Mouse (Mus musculus) midbrain, embryonic 16.5 days (tissue): ENCODE measurements around the gene Tle6. TPM values are rescaled to one million over a fixed set of nuclear protein-coding genes. Genes with fewer than 3 reads are reported as not detected.

Experiments used
- ATAC-seq: fragments of 200-750 bp; cut with Nextera tagmentation; 2 replicates; pipeline ENCODE4 v1.8.0; 2017; ENCODE audit warnings: moderate TSS enrichment
- H3K27ac ChIP-seq: fragments of 300-500 bp; sonication (generic); 2 replicates; pipeline ENCODE4 v1.5.1; 2014; ENCODE audit warnings: mild to moderate bottlenecking, low read length, mixed read lengths
- H3K27me3 ChIP-seq: fragments of 300-500 bp; sonication (generic); 2 replicates; pipeline ENCODE4 v1.6.1; 2014; ENCODE audit warnings: low read depth, low read length, mixed read lengths; ENCODE audit not compliant: control insufficient read depth, insufficient read depth
- H3K36me3 ChIP-seq: fragments of 300-500 bp; sonication (generic); 2 replicates; pipeline ENCODE4 v1.6.1; 2014; ENCODE audit warnings: mild to moderate bottlenecking, low read length, moderate library complexity, mixed read lengths; ENCODE audit not compliant: control insufficient read depth, insufficient read depth
- H3K4me1 ChIP-seq: fragments of 300-500 bp; sonication (generic); 2 replicates; pipeline ENCODE4 v1.6.1; 2014; ENCODE audit warnings: mild to moderate bottlenecking, low read length, mixed read lengths; ENCODE audit not compliant: control insufficient read depth, insufficient read depth
- H3K4me2 ChIP-seq: fragments of 300-500 bp; sonication (generic); 2 replicates; pipeline ENCODE4 v1.6.1; 2014; ENCODE audit warnings: mild to moderate bottlenecking, low read length, mixed read lengths
- H3K4me3 ChIP-seq: fragments of 300-500 bp; sonication (generic); 2 replicates; pipeline ENCODE4 v1.5.1; 2014; ENCODE audit warnings: low read depth, mild to moderate bottlenecking, low read length, moderate library complexity, mixed read lengths
- H3K9ac ChIP-seq: fragments of 300-500 bp; sonication (generic); 2 replicates; pipeline ENCODE4 v1.6.1; 2014; ENCODE audit warnings: low read depth, low read length, mixed read lengths
- H3K9me3 ChIP-seq: fragments of 300-500 bp; sonication (generic); replicated peaks from 2 replicates; pipeline ENCODE4 v1.6.1; 2014; ENCODE audit warnings: mild to moderate bottlenecking, low read length, mixed read lengths; ENCODE audit not compliant: control insufficient read depth, poor library complexity, severe bottlenecking
- WGBS: fragments of 180-500 bp; shearing (Covaris S2); extraction: QIAGEN DNeasy Blood & Tissue Kit; methylation state at CpG from one replicate; pipeline ENCODE4 v1.1.7; 2014; 5-methylcytosine and 5-hydroxymethylcytosine counted together
- polyA plus RNA-seq: library from polyadenylated mRNA; unstranded; fragments of >200 nt; fragmentation: Nextera tagmentation; extraction: Ambion mirVana; gene quantifications from 2 replicates; pipeline ENCODE4 v1.2.1, GENCODE M21; 2015

Gene Tle6
- polyA plus RNA-seq, 1 experiment from 2014 or later: 4.3 TPM

- Histone ChIP-seq H3K4me3 (peak within 1 kb of the TSS; percentile 92), H3K27me3 (no peaks in the 10 kb centered on the region), H3K36me3 (no peaks in the 10 kb centered on the region), H3K9ac (peak within 1 kb of the TSS; percentile 89), H3K27ac (peak within 1 kb of the TSS; percentile 89), H3K4me1 (peaks cover 23% of the 10 kb centered on the region), H3K9me3 (no peaks in the 10 kb centered on the region), H3K4me2 (peak within 1 kb of the TSS; percentile 90)
- ATAC-seq: peak; percentile 96
- under 1% methylated on average over 57 of the region's 59 CpGs for WGBS
Observed at GRCm38 (mm10) chr10:81545161-81545747, 55.6 kb downstream of the Tle6 start, which contains the start of gene Gna11. TSS of gene Gna11 (minus strand) at chr10:81545190.

- no peaks in the 10 kb centered on the region for H3K27me3 ChIP-seq
- peak overlapping the region; percentile 89 for H3K9ac ChIP-seq
- H3K4me2 ChIP-seq: peak overlapping the region; percentile 90
- H3K36me3 ChIP-seq: no peaks in the 10 kb centered on the region
- ATAC-seq: peak; percentile 61
- peaks cover 23% of the 10 kb centered on the region for H3K4me1 ChIP-seq
- H3K9me3 ChIP-seq: no peaks in the 10 kb centered on the region
- H3K27ac ChIP-seq: peak overlapping the region; percentile 89
- under 1% methylated on average over 86 of the region's 93 CpGs for WGBS
- peak overlapping the region; percentile 92 for H3K4me3 ChIP-seq
Observed at GRCm38 (mm10) chr10:81544296-81545160, 56.3 kb downstream of the Tle6 start.

GRCm38 (mm10) chr10:81543633-81544032 is 57.2 kb downstream of the Tle6 start:
- Histone ChIP-seq H3K27me3 (no peaks in the 10 kb centered on the region), H3K4me3 (peak overlapping the region; percentile 92), H3K4me1 (peaks cover 23% of the 10 kb centered on the region), H3K4me2 (peak overlapping the region; percentile 90), H3K9me3 (no peaks in the 10 kb centered on the region), H3K27ac (no peak overlapping the region), H3K9ac (peak overlapping the region; percentile 89), H3K36me3 (no peaks in the 10 kb centered on the region)
- no peak for ATAC-seq
- WGBS: 63% methylated on average over 1 of the region's 1 CpGs

GRCm38 (mm10) chr10:81542727-81543460 is 58.0 kb downstream of the Tle6 start:
- no peaks in the 10 kb centered on the region for H3K27me3 ChIP-seq
- no peak for ATAC-seq
- peak overlapping the region; percentile 89; the same call in 1 of the 2 replicates for H3K9ac ChIP-seq
- WGBS: 76% methylated on average over 7 of the region's 7 CpGs
- no peak overlapping the region for H3K27ac ChIP-seq
- no peaks in the 10 kb centered on the region for H3K9me3 ChIP-seq
- peak overlapping the region; percentile 90 for H3K4me2 ChIP-seq
- H3K4me1 ChIP-seq: peaks cover 23% of the 10 kb centered on the region
- no peaks in the 10 kb centered on the region for H3K36me3 ChIP-seq
- H3K4me3 ChIP-seq: peak overlapping the region; percentile 92

GRCm38 (mm10) chr10:81541803-81542202 is 59.1 kb downstream of the Tle6 start:
- ATAC-seq: no peak
- H3K4me2 ChIP-seq: no peak overlapping the region
- H3K4me1 ChIP-seq: peaks cover 23% of the 10 kb centered on the region
- 91% methylated on average over 10 of the region's 10 CpGs for WGBS
- H3K27me3 ChIP-seq: no peaks in the 10 kb centered on the region
- no peak overlapping the region for H3K9ac ChIP-seq
- H3K9me3 ChIP-seq: no peaks in the 10 kb centered on the region
- H3K4me3 ChIP-seq: no peak overlapping the region
- H3K27ac ChIP-seq: no peak overlapping the region
- H3K36me3 ChIP-seq: no peaks in the 10 kb centered on the region

- Histone ChIP-seq H3K27me3 (no peaks in the 10 kb centered on the region), H3K9ac (no peak overlapping the region), H3K36me3 (no peaks in the 10 kb centered on the region), H3K4me2 (no peak overlapping the region), H3K4me1 (peaks cover 23% of the 10 kb centered on the region), H3K9me3 (no peaks in the 10 kb centered on the region), H3K27ac (no peak overlapping the region), H3K4me3 (no peak overlapping the region)
- 89% methylated on average over 5 of the region's 5 CpGs for WGBS
- ATAC-seq: no peak
Observed at GRCm38 (mm10) chr10:81541363-81541762, 59.5 kb downstream of the Tle6 start.

Other genes starting within 250 kb of the Tle6 start
- gene Mfsd12, start 243.6 kb downstream of the Tle6 start, polyA plus RNA-seq: 17.2 and 18.1 TPM in 2 replicates
- 0.63 and 0.80 TPM in 2 replicates for gene 4930404N11Rik, start 235.3 kb downstream of the Tle6 start, polyA plus RNA-seq
- 145 and 146 TPM in 2 replicates for gene Fzr1, start 222.6 kb downstream of the Tle6 start, polyA plus RNA-seq
- gene Dohh, start 216.6 kb downstream of the Tle6 start, polyA plus RNA-seq: 77.5 and 86.2 TPM in 2 replicates
- gene Gm48551, start 216.6 kb downstream of the Tle6 start, polyA plus RNA-seq: 6.1 and 8.2 TPM in 2 replicates
- gene Gm48552, start 212.1 kb downstream of the Tle6 start, polyA plus RNA-seq: 2.3 and 3.3 TPM in 2 replicates
- gene Smim24, start 208.0 kb downstream of the Tle6 start, polyA plus RNA-seq: 1.2 and 1.4 TPM in 2 replicates
- gene Nfic, start 145.4 kb downstream of the Tle6 start, polyA plus RNA-seq: 15.4 and 17.2 TPM in 2 replicates
- gene Celf5, start 118.4 kb downstream of the Tle6 start, polyA plus RNA-seq: 88.3 and 103 TPM in 2 replicates
- gene Ncln, start 104.7 kb downstream of the Tle6 start, polyA plus RNA-seq: 61.1 and 61.3 TPM in 2 replicates
- 0.44 and 0.58 TPM in 2 replicates for gene S1pr4, start 100.9 kb downstream of the Tle6 start, polyA plus RNA-seq
- 0.80 and 0.87 TPM in 2 replicates for gene Gna15, start 76.8 kb downstream of the Tle6 start, polyA plus RNA-seq
- 89.7 and 90.2 TPM in 2 replicates for gene Gna11, start 55.9 kb downstream of the Tle6 start, polyA plus RNA-seq
- gene Aes, start 41.6 kb downstream of the Tle6 start, polyA plus RNA-seq: 700 and 706 TPM in 2 replicates
- 39.0 and 54.8 TPM in 2 replicates for gene Tle2, start 26.5 kb downstream of the Tle6 start, polyA plus RNA-seq
- 1.9 and 2.0 TPM in 2 replicates for gene BC025920, start 5.2 kb upstream of the Tle6 start, polyA plus RNA-seq
- gene Sirt6, start 26.7 kb upstream of the Tle6 start, polyA plus RNA-seq: 51.3 and 52.3 TPM in 2 replicates
- gene Ankrd24, start 27.5 kb upstream of the Tle6 start, polyA plus RNA-seq: 18.4 and 18.6 TPM in 2 replicates
- gene Gm10778, start 48.0 kb upstream of the Tle6 start, polyA plus RNA-seq: 6.8 and 7.0 TPM in 2 replicates
- 16.0 and 19.6 TPM in 2 replicates for gene Zfp433, start 103.8 kb upstream of the Tle6 start, polyA plus RNA-seq
- 18.0 and 20.3 TPM in 2 replicates for gene Gm3055, start 170.1 kb upstream of the Tle6 start, polyA plus RNA-seq
- gene Gm4767, start 211.1 kb upstream of the Tle6 start, polyA plus RNA-seq: 3.7 and 3.8 TPM in 2 replicates